Mouse (Mus musculus) spleen, postnatal 4 days (tissue): Measurements from ENCODE around the gene Ecm1.
"Not testable (repeated sequence)": the region's sequence is repeated elsewhere in the genome, so short reads cannot be mapped to it uniquely, and the experiment has no call there.

Source experiments
- DNase-seq, 2 experiments: peaks; one replicate each; pipeline ENCODE4 v3.0.0; 2022; ENCODE audit warnings: low spot score in 2 of 2

Ecm1 gene

GRCm38 (mm10) chr3:95690552-95690951 is 48.8 kb downstream of the Ecm1 start:
- DNase-seq, result not testable (repeated sequence)

- DNase-seq, result no peak
These were observed 49.4 kb downstream of the Ecm1 start for GRCm38 (mm10) chr3:95689940-95690339.

GRCm38 (mm10) chr3:95689171-95689915 is 50.0 kb downstream of the Ecm1 start:
- no peak for DNase-seq

GRCm38 (mm10) chr3:95687524-95688421 is 51.6 kb downstream of the Ecm1 start, which contains the start of gene Adamtsl4:
Gene Adamtsl4 (minus strand): TSS chr3:95687917.
- DNase-seq, result peak; percentile 69 to 86

GRCm38 (mm10) chr3:95687168-95687523 is 52.2 kb downstream of the Ecm1 start:
- DNase-seq, result no peak

- DNase-seq, result no peak
These were observed 52.7 kb downstream of the Ecm1 start for GRCm38 (mm10) chr3:95686492-95687167.

GRCm38 (mm10) chr3:95685701-95686100 is 53.7 kb downstream of the Ecm1 start:
- no peak for DNase-seq

GRCm38 (mm10) chr3:95685301-95685700 is 54.1 kb downstream of the Ecm1 start:
- no peak for DNase-seq

- no peak for DNase-seq
These were observed 54.5 kb downstream of the Ecm1 start for GRCm38 (mm10) chr3:95684846-95685245.
